10 mouse cellular contexts compared by ENCODE assay signal in genomic region chr7:66954073-66954472, GRCm38 (mm10).
"Had no signal": no experiment of that assay in that cellular context is flagged by ENCODE, and none has a peak within 500 bp of the region (broad histone marks: within the 10 kb centered on the region; RNA-seq: fewer than 3 reads in every experiment).

No protein-coding gene starts in this region.

- H3K4me2 ChIP-seq: liver, embryonic 11.5 days; liver, embryonic 15.5 days; midbrain, embryonic 13.5 days had no signal

- H3K4me3 ChIP-seq: liver, embryonic 15.5 days; midbrain, embryonic 13.5 days had no signal

- H3K27me3 ChIP-seq: liver, embryonic 15.5 days; midbrain, embryonic 13.5 days had no signal

- DNase-seq: layer of hippocampus, postnatal 36 days; lung, adult 2 months; lung, postnatal 36 days; right cerebral cortex, postnatal 14 days; thymus, adult 2 months; thymus, postnatal 25 days had no signal

- ATAC-seq: lung, postnatal 0 days; midbrain, embryonic 13.5 days had no signal

- H3K36me3 ChIP-seq: liver, embryonic 15.5 days; midbrain, embryonic 13.5 days had no signal

- H3K9ac ChIP-seq: liver, embryonic 15.5 days; midbrain, embryonic 13.5 days had no signal

- H3K9me3 ChIP-seq: liver, embryonic 15.5 days; midbrain, embryonic 13.5 days had no signal

- H3K4me1 ChIP-seq: liver, embryonic 15.5 days had no signal

- H3K27ac ChIP-seq: liver, embryonic 15.5 days; midbrain, embryonic 13.5 days had no signal
